Mouse (Mus musculus) 3134 (cell line): Measurements from ENCODE around the gene Phlda3.
A peak's percentile ranks its signal among the peaks of the same experiment; 100 is the strongest.

Source experiments
- DNase-seq: peaks from one replicate; pipeline ENCODE4 v3.0.0-alpha.2; 2011; ENCODE audit warnings: low spot score; ENCODE audit not compliant: insufficient read length; ENCODE audit errors: extremely low read depth

The Phlda3 gene

DNA sequence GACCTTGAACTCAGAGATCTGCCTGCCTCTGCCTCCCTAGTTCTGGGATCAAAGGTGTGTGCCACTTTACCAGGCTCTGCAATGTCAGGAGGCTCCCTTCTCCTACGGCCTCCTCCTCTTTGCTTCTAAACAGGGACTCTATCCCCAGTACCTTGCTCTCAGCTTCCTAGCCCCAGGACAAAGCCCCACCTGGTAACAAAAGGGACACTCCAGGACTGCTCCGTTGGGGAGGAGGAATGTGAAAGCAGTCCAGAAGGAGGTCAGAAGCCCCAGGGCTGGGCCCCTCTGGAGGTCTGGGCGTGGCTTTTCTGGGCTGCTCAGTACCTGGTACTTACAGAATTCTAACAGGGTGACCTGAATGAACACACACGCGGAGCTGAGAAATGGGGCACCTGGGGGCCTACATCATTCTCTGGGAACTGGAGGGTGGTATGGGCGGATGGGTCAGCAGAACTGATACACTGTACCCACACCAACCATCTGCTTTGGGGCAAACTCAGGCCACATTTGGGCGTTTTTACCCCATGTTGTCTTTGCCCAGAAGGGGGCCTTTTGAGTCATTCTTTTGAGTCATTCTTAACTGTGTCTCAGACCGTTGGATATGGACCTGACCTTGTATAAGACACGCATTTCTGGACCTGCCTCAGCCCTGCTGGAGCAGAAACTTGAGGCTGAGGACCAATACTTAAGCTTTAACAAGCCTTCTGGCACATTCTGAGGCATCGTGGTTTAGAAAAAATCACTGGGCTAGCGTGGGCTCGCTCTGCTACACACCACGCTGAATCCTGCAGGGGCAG is 26.4 kb downstream of the Phlda3 start:
- DNase-seq = peak; percentile 42

DNA sequence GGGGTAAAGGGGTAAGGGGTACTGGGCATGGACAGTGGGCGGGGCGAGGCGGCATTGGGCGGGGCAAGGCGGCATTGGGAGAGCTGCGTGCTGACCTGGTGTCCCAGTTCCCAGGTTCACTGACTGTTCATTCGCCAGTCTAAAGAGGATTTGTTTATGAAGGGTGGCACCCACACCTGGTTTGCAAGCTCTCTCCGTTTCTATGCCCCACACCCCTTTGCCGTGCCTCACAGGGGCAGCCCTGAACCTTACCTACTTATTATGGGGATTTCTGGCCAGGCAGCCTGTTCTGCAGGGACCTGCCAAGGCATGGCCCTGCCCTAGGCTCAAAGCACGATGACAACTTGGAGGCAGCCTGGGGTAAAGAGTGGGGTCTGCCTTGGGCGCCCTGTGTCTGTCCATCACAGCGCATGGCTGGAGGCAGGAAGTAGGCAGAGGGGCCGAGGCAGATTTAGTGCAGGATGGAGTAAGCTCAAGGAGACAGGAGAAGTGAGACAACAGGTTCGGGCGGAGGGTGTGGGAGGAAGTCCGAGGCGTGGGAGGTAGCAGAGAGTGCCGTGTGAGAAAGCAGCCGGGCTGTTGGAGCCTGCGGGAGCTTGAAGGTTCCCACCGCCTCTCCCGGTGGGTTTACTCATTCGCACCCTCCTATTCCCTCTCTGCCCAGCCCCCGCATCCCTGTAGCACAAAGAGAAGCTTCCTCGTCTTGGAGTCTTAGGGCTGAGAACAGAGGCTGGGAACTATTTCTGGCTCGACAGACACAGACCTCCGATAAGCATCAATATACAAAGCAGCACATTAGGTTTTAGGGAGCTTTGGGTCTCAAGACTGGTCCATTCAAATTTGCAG is 27.7 kb downstream of the Phlda3 start:
- DNase-seq = no peak

DNA sequence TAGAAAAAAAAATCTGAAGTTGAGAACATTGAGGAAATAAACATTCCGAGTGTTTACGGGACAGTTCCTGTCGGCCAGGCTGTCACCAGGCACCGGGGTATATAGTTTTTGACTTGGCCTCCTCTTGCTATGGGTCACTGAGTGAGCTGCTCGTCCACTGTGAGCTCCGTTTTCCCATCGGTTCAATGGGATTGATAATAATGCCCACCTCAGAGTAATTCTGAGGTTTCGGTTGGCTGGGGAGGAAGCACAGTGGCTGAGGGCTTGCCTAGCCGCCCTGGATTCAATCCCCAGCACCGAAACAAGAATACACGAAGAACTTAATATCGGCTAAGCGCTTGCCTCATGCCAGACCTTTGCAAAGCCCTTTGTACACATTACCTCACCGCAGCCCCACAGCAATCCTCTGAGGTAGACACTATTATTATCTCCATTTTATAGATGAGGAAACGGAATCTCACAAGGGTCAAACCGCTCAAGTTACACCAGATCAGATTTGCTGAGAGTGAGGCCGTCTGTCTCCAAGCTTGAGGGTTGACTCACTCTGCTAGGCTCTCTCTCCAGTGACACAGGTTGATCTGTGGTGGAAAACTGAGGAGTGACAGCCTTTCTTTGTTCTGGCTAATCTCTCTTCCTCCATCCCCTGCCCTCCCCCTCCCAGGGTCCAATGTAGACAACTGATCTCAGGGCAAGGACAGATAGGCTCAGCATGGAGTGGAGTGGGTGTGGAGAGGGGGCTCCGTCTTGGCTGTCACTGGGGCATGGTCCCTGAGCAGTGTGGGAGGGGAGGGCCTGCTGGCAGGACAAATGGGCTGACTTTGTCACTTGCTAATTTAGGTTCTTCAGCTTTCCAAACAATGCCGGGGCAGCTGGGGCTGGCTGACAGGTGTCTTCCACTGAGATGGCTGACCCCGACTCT is 28.6 kb downstream of the Phlda3 start:
- no peak for DNase-seq

- DNase-seq = no peak
Measured at GRCm38 (mm10) chr1:135798492-135798891, 32.6 kb downstream of the Phlda3 start.

- no peak for DNase-seq
Measured at GRCm38 (mm10) chr1:135799109-135799627, 33.2 kb downstream of the Phlda3 start.

- no peak for DNase-seq
Measured at GRCm38 (mm10) chr1:135800192-135800950, 34.5 kb downstream of the Phlda3 start.

DNA sequence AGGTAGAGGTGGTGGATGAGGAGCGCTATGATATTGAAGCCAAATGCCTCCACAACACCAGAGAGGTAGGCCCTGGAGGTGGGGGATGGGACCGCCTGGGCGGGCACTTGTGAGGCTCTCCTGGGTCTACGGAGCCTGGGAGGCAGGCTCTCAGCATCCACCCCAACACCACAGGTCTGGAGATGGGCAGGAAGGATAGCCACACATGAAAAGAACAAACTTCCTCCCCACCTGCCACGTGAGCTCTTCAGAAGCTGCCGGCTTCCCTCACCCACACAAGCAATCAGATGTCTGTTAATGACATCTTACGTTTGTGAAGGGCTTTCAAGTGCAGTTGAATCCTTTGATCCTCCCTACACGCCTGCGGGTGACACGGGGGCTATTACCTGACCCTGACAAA is 41.6 kb downstream of the Phlda3 start:
- DNase-seq = no peak

- DNase-seq = no peak
Measured at GRCm38 (mm10) chr1:135810180-135810579, 44.3 kb downstream of the Phlda3 start.

- peak; percentile 56 for DNase-seq
Measured at GRCm38 (mm10) chr1:135811016-135811646, 45.2 kb downstream of the Phlda3 start.

DNA sequence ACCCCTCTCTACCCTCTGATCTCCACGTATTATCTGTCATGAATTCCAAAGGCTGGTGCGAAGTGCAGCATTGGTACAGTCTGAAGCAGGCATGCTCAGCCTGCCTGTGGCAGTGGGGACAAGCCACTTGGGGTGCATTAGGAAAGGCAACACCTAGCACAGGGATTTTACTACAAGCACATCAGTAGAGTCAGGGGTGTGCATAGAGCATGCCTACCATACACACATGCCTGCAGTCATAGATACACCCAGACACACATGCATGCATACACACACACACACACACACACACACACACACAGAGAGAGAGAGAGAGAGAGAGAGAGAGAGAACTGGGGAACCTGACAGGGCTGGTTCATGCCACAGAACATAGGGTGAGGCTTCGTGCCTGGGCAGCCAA is 46.3 kb downstream of the Phlda3 start:
- DNase-seq = no peak

GRCm38 (mm10) chr1:135812618-135813017 is 46.7 kb downstream of the Phlda3 start:
- DNase-seq = no peak

DNA sequence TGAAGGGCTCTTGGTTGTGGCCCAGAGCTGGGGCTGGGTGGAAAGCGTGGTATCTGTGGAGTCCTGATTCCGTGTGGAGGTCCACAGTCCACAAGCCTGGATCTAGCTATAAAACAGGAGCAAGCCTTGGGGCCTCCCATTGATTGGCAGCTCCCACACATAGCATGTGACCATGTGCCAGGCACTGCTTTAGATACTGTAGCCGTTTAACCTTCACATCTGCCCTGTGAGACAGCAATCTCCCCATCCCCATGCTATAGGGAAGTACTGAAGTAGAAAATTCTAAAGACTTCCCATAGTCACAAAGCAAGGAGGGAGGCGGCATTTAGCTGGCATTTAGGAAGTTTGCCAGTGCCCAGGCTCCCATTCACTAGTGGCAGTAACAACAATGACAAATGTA is 47.2 kb downstream of the Phlda3 start:
- no peak for DNase-seq

GRCm38 (mm10) chr1:135813687-135814395 is 47.9 kb downstream of the Phlda3 start:
- no peak for DNase-seq

DNA sequence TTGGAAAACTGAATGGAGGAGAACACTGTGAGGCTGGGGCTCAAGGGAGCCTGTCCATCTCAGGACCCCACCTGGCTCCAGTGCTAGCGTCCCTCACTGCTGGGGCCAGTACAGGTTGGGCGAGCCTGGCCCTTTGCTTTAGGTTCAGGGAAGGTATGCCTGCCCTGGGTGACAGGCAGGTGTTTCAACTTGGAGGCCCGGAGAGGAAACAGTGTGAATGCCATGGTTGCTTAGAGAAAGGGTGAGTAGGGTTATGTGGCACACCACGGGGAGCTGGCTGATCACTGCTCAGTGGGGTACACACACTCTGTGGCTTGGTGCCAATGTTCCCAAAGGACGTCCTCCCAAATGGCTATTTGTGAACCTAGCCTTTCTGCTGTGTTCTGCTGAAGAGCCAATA is 48.6 kb downstream of the Phlda3 start:
- no peak for DNase-seq

DNA sequence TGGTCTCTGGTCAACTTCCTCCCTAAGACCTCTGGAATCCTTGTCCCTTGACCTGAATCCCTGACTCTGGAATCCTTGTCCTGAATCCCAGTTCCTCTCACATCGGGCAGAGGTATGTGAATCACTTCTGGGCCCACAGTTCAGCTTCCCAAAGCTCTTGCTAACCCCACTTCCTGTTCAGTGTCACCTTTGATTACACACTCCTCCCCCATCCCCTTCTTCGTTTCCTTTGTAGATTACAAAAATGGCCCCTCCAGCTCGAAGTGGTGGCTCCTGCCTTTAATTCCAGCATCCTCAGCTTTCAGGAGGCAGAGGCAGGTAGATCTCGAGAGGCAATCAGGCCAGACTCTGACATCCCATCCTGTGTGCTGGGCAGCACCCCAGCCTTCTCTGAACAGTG is 51.7 kb downstream of the Phlda3 start:
- DNase-seq = no peak

DNA sequence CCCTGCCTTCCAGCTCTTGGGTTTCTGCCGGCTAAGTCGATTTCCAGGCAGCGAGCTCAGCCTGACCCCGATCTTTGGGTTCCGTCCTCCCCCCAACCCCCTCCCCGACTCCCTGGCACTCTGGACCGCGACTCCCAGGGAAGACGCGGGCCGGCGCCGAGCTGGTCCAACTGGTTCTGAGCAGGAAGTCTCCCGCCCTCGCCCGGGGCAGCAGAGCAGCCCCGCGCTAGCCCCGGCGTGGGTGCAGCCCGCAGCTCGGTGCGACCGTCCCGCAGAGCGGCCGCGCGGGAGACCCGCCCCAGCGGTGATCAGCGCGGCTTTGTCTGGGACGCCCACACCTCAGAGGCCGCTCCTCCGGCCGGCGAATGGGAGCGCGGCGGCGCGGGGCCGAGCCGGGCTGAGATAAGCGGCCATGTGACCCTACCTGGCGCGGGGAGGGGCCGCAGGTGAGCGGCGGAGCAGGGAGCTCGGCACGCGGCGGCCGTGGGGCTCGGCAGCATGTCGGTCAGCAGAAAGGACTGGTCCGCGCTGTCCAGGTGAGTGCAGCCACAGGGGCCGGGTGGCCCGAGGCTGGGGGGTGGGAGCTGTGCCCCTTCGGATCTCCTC is 52.7 kb downstream of the Phlda3 start, which contains the start of gene Lad1:
Lad1 (plus strand) TSS at position 118 of the 606 bp plus-strand sequence.
- no peak for DNase-seq
